In the genomic region with DNA sequence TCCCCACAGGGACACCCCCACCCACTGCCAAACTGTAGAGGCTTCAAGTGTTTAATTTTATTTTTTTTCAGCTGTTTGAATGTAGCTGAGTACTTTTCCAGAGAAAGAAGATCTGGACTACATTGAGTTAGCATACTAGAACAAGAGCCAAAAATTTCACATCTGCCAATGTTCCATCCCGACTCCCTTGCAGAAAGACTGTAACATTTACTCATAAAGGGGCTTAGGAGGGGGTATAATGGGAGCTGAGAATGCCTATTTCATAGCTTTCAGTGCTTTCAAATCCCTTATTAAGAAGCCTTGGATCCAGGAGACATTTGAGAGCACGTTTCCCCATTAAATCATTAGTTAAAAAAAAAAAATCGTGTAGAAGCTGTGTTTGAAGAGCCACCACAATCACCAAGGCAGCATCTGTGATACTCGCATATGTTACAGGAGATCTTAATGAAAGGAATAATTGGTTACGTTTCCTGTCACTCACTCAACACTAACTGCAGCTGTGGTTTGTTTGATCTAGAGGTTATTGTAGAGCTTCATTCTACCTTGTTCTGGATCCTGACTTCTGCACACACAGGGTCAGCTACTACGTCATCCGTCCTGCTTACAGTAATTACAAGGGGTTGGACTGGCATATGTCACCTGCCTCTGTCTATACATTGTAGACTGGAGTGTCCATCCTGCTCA, we compare ENCODE assay signal across 10 mouse cellular contexts. TPM values are rescaled to one million over a fixed set of nuclear protein-coding genes. Genes with fewer than 3 reads are reported as not detected.
DNase-seq lines count a peak whose midpoint lies in the region; ATAC-seq and TF ChIP-seq lines count a peak whose summit lies in the region.
"Had no signal": no experiment of that assay in that cellular context is flagged by ENCODE, and none has a peak within 500 bp of the region (broad histone marks: within the 10 kb centered on the region; RNA-seq: fewer than 3 reads in every experiment).

No protein-coding gene starts in this region.

- H3K36me3 ChIP-seq in kidney, adult 2 months (ENCODE audit: control insufficient read depth, insufficient read depth, low read length): no peaks in the 10 kb centered on the region
- no peaks in the 10 kb centered on the region for H3K36me3 ChIP-seq in kidney, embryonic 14.5 days (ENCODE audit: control insufficient read depth, insufficient read depth, low read length)
- no peaks in the 10 kb centered on the region for H3K36me3 ChIP-seq in embryonic facial prominence, embryonic 12.5 days
- H3K36me3 ChIP-seq in limb, embryonic 14.5 days (ENCODE audit: control insufficient read depth, insufficient read depth, low read length): no peaks in the 10 kb centered on the region
- H3K36me3 ChIP-seq: heart, embryonic 12.5 days had no signal

- H3K27ac ChIP-seq in kidney, adult 2 months (ENCODE audit: insufficient read depth, low read depth, low read length): peak overlapping the region; percentile 14; the same call in 1 of the 2 replicates
- H3K27ac ChIP-seq in kidney, embryonic 14.5 days (ENCODE audit: low read depth, low read length): no peak overlapping the region
- H3K27ac ChIP-seq in embryonic facial prominence, embryonic 12.5 days: 0 out of 2 replicates have a peak overlapping the region, but pooled peaks have one; percentile 30
- H3K27ac ChIP-seq in limb, embryonic 14.5 days (replicated peaks; ENCODE audit: low read depth, low read length): peak overlapping the region; percentile 85

- no peak for TF ChIP-seq CTCF in kidney, adult 2 months (conservative IDR thresholded peaks at IDR 0.05; ENCODE audit: insufficient read depth, insufficient read length, low read depth, low read length)

- 72% methylated on average over 7 of the region's 7 CpGs for WGBS in kidney, adult 2 months
- WGBS in kidney, embryonic 14.5 days: 77% methylated on average over 7 of the region's 7 CpGs
- WGBS in embryonic facial prominence, embryonic 12.5 days: 49% methylated on average over 7 of the region's 7 CpGs
- WGBS in limb, embryonic 14.5 days: 28% methylated on average over 7 of the region's 7 CpGs

- H3K27me3 ChIP-seq in kidney, adult 2 months (replicated peaks; ENCODE audit: control insufficient read depth, insufficient read depth, low read length): no peaks in the 10 kb centered on the region
- H3K27me3 ChIP-seq in kidney, embryonic 14.5 days (ENCODE audit: control insufficient read depth, insufficient read depth, low read length): no peaks in the 10 kb centered on the region
- H3K27me3 ChIP-seq in embryonic facial prominence, embryonic 12.5 days: no peaks in the 10 kb centered on the region
- H3K27me3 ChIP-seq in limb, embryonic 14.5 days (ENCODE audit: control insufficient read depth, insufficient read depth, low read length): no peaks in the 10 kb centered on the region
- H3K27me3 ChIP-seq: heart, embryonic 12.5 days had no signal

- no peak for DNase-seq in kidney, adult 2 months
- DNase-seq in limb, embryonic 14.5 days (ENCODE audit: low spot score): peak; percentile 88
- DNase-seq in spleen, postnatal 10 days (ENCODE audit: low spot score in 2 of 2): no peak
- DNase-seq in adrenal gland, postnatal 25 days: no peak

- H3K9ac ChIP-seq in kidney, embryonic 14.5 days (ENCODE audit: low read depth, low read length): no peak overlapping the region
- H3K9ac ChIP-seq in embryonic facial prominence, embryonic 12.5 days: no peak overlapping the region
- H3K9ac ChIP-seq in limb, embryonic 14.5 days (ENCODE audit: low read depth, low read length, severe bottlenecking): no peak overlapping the region
- H3K9ac ChIP-seq: heart, embryonic 12.5 days had no signal

- TF ChIP-seq POLR2A in kidney, adult 2 months (IDR thresholded peaks at IDR 0.05; ENCODE audit: low read depth, low read length): no peak
- no peak for TF ChIP-seq POLR2A in limb, embryonic 14.5 days (IDR thresholded peaks at IDR 0.05; ENCODE audit: borderline replicate concordance, extremely low read depth, insufficient read depth, insufficient read length)

- H3K4me2 ChIP-seq in kidney, embryonic 14.5 days (replicated peaks; ENCODE audit: low read depth, low read length): no peak overlapping the region
- H3K4me2 ChIP-seq in embryonic facial prominence, embryonic 12.5 days (replicated peaks): no peak overlapping the region
- no peak overlapping the region for H3K4me2 ChIP-seq in limb, embryonic 14.5 days (replicated peaks; ENCODE audit: low read depth, low read length, severe bottlenecking)
- H3K4me2 ChIP-seq: heart, embryonic 12.5 days had no signal

- no peaks in the 10 kb centered on the region for H3K9me3 ChIP-seq in kidney, embryonic 14.5 days (ENCODE audit: control insufficient read depth, low read length)
- H3K9me3 ChIP-seq in embryonic facial prominence, embryonic 12.5 days: no peaks in the 10 kb centered on the region
- H3K9me3 ChIP-seq in limb, embryonic 14.5 days (ENCODE audit: control insufficient read depth, low read length): no peaks in the 10 kb centered on the region
- H3K9me3 ChIP-seq: heart, embryonic 12.5 days had no signal

- ATAC-seq in kidney, embryonic 14.5 days (ENCODE audit: low FRiP score, low TSS enrichment): no peak
- peak; percentile 67 for ATAC-seq in CD4-positive, CD25-positive, alpha-beta regulatory T cell, adult 4 months
- ATAC-seq in embryonic facial prominence, embryonic 12.5 days (ENCODE audit: insufficient number of reproducible peaks, insufficient read depth, low FRiP score, low TSS enrichment): no peak
- ATAC-seq in limb, embryonic 14.5 days (ENCODE audit: low FRiP score, low read depth): peak; percentile 81; the same call in 1 of the 2 replicates
- ATAC-seq in megakaryocyte, adult 5-6 weeks (ENCODE audit: poor library complexity, severe bottlenecking): no peak
- ATAC-seq: midbrain, embryonic 16.5 days had no signal

- no peak overlapping the region for H3K4me3 ChIP-seq in kidney, adult 2 months (ENCODE audit: insufficient read depth, low read depth, low read length)
- no peak overlapping the region for H3K4me3 ChIP-seq in kidney, embryonic 14.5 days (ENCODE audit: low read length)
- H3K4me3 ChIP-seq in embryonic facial prominence, embryonic 12.5 days: no peak overlapping the region
- no peak overlapping the region for H3K4me3 ChIP-seq in limb, embryonic 14.5 days (replicated peaks; ENCODE audit: low read length)
- H3K4me3 ChIP-seq: heart, embryonic 12.5 days had no signal

- peaks cover 24% of the 10 kb centered on the region for H3K4me1 ChIP-seq in kidney, adult 2 months (ENCODE audit: control insufficient read depth, insufficient read depth, low read length)
- H3K4me1 ChIP-seq in kidney, embryonic 14.5 days (ENCODE audit: control insufficient read depth, insufficient read depth, low read length): peaks cover 8% of the 10 kb centered on the region; the same call in 1 of the 2 replicates
- peaks cover 4% of the 10 kb centered on the region; the same call in 1 of the 2 replicates for H3K4me1 ChIP-seq in embryonic facial prominence, embryonic 12.5 days
- peaks cover 26% of the 10 kb centered on the region for H3K4me1 ChIP-seq in limb, embryonic 14.5 days (ENCODE audit: control insufficient read depth, insufficient read depth, low read length)

RNA-seq across cellular contexts. Expression of gene Snx9, which starts 35.8 kb away (rescaled TPM):
- polyA plus RNA-seq in kidney, adult 2 months (2012; rRNA removed): 55.3 and 56.6 TPM in 2 replicates
- polyA plus RNA-seq in kidney, embryonic 14.5 days (2014; fragmentation: Nextera tagmentation; extraction: Ambion mirVana): 27.6 and 44.5 TPM in 2 replicates
- polyA plus RNA-seq in CD4-positive, CD25-positive, alpha-beta regulatory T cell, adult 4 months (2017; shearing (Covaris generic)): 1 to 10 TPM; 4.3 to 4.9 TPM
- 31.7 and 33.3 TPM in 2 replicates for polyA plus RNA-seq in embryonic facial prominence, embryonic 12.5 days (2016; fragmentation: Nextera tagmentation; extraction: Ambion mirVana)
- polyA plus RNA-seq in limb, embryonic 14.5 days (2012; rRNA removed): 39.1 and 41.3 TPM in 2 replicates
- 41.9 and 43.4 TPM in 2 replicates for polyA plus RNA-seq in limb, embryonic 14.5 days (2014; fragmentation: Nextera tagmentation; extraction: Ambion mirVana)
- 51.4 and 51.8 TPM in 2 replicates for total RNA-seq in megakaryocyte, adult 5-6 weeks (2015)
- total RNA-seq in megakaryocyte, adult 5-6 weeks (2017): 36.6 and 37.1 TPM in 2 replicates
- 48.2 and 51.3 TPM in 2 replicates for total RNA-seq in adrenal gland, postnatal 25 days (2021)

Comparison
In these comparisons a context has a peak if more than half of its experiments do, and no peak if none do; other contexts are left out.
1. ATAC-seq: peak in CD4-positive, CD25-positive, alpha-beta regulatory T cell, adult 4 months (single experiment) and limb, embryonic 14.5 days (single experiment); none in kidney, embryonic 14.5 days (single experiment), embryonic facial prominence, embryonic 12.5 days (single experiment) and megakaryocyte, adult 5-6 weeks (single experiment).